Mouse (Mus musculus): ENCODE data around the gene Ccdc27. TPM values are rescaled to one million over a fixed set of nuclear protein-coding genes. Genes with fewer than 3 reads are reported as not detected.
A peak's percentile ranks its signal among the peaks of the same experiment; 100 is the strongest.

The Ccdc27 gene
- polyA plus RNA-seq, 1 experiment from 2014 or later: not detected

- Histone ChIP-seq H3K9me3 (no peaks in the 10 kb centered on the region), H3K27ac (replicated peaks) (no peak overlapping the region), H3K36me3 (peaks cover 19% of the 10 kb centered on the region), H3K4me1 (replicated peaks) (peaks cover 27% of the 10 kb centered on the region), H3K4me3 (peak overlapping the region; percentile 36; the same call in 1 of the 2 replicates), H3K27me3 (peaks cover 5% of the 10 kb centered on the region; the same call in 1 of the 2 replicates), H3K9ac (0 out of 2 replicates have a peak overlapping the region, but pooled peaks have one; percentile 24), H3K4me2 (peak overlapping the region; percentile 54)
- WGBS: 34% methylated on average over 17 of the region's 17 CpGs
- no peak for ATAC-seq (ENCODE audit: low FRiP score, low read depth)
Measured at GRCm38 (mm10) chr4:154024729-154025521, 17.6 kb downstream of the Ccdc27 start.

DNA sequence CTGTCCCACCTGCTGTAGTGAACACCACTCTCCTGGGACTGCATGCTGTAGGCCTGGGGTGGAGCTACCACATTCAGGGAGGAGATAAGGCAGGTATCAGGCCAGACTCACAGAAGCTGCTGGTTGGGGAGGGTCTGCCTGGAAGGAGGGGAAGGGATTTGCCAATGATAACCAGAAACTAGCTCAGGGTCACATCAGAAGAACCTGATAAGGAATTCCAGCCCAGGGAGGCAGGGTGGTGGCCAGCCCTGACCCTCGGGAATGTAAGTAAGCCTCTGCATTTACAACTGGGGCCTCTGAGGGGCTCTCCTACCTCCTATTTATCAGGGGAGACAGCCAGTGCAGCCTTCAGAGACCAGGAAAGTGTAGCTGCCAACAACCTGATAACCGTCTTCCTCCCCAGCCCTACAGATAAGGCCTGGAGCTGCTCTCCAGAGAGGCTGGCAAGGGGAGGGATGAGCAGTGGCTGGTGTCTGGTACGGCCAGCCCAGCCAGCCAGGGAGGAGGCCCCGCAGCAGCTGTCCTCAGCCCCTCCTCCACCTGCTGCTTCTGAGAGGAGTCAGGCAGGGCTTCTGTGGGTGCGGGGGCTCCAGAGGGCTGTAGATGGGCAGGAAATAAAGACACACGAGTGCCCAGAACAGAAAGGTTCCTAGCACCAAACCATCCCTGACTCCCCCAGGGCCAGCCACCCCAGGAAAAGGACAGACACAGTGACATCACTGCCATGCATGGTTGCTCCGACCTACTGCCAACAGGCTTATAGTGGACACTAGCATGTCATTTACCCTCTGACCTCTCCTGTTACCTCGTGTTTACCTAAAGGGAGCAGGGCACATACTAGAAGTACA lies 18.5 kb downstream of the Ccdc27 start:
- Histone ChIP-seq H3K4me3 (no peak overlapping the region), H3K4me1 (replicated peaks) (peaks cover 27% of the 10 kb centered on the region), H3K36me3 (peaks cover 29% of the 10 kb centered on the region), H3K27ac (replicated peaks) (no peak overlapping the region), H3K9ac (no peak overlapping the region), H3K4me2 (no peak overlapping the region), H3K27me3 (peaks cover 5% of the 10 kb centered on the region; the same call in 1 of the 2 replicates), H3K9me3 (no peaks in the 10 kb centered on the region)
- ATAC-seq (ENCODE audit: low FRiP score, low read depth): no peak
- WGBS: 27% methylated on average over 8 of the region's 8 CpGs

GRCm38 (mm10) chr4:154022844-154023243 lies 19.6 kb downstream of the Ccdc27 start:
- Histone ChIP-seq H3K4me1 (replicated peaks) (peaks cover 27% of the 10 kb centered on the region), H3K4me3 (no peak overlapping the region), H3K27ac (replicated peaks) (no peak overlapping the region), H3K4me2 (no peak overlapping the region), H3K27me3 (peaks cover 5% of the 10 kb centered on the region; the same call in 1 of the 2 replicates), H3K36me3 (peaks cover 40% of the 10 kb centered on the region), H3K9me3 (no peaks in the 10 kb centered on the region), H3K9ac (no peak overlapping the region)
- 23% methylated on average over 4 of the region's 4 CpGs for WGBS
- ATAC-seq (ENCODE audit: low FRiP score, low read depth): no peak

- no peak overlapping the region for H3K27ac ChIP-seq (replicated peaks)
Measured at GRCm38 (mm10) chr4:154022407-154022806, 20.1 kb downstream of the Ccdc27 start.

DNA sequence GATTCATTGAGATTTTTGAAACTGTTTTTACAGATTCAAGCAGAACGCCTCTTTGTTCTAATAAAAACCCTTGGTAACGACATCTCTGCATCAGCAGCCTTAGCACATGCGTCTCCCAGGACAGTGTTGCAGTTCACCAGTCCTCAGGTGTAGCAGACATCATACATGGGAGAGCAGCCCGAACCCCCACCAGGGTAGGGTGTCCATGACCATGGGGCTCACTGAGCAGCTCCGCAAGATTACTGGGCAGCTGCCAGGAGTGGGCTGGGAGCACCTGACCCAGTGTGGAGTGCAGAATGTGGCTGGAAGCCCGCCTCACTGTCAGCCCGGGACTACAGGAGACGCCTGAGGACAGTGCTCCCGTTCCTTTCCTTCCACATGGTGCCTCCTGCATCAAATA lies 21.0 kb downstream of the Ccdc27 start:
- Histone ChIP-seq H3K9ac (no peak overlapping the region), H3K9me3 (no peaks in the 10 kb centered on the region), H3K4me3 (no peak overlapping the region), H3K4me2 (no peak overlapping the region), H3K36me3 (peaks cover 53% of the 10 kb centered on the region), H3K27me3 (peaks cover 5% of the 10 kb centered on the region; the same call in 1 of the 2 replicates), H3K4me1 (replicated peaks) (peaks cover 27% of the 10 kb centered on the region), H3K27ac (replicated peaks) (no peak overlapping the region)
- ATAC-seq (ENCODE audit: low FRiP score, low read depth): no peak
- 94% methylated on average over 9 of the region's 9 CpGs for WGBS

More at GRCm38 (mm10) chr4:154022407-154022806, 20.1 kb downstream of the Ccdc27 start:
- peaks cover 27% of the 10 kb centered on the region for H3K4me1 ChIP-seq (replicated peaks)
- no peaks in the 10 kb centered on the region for H3K9me3 ChIP-seq
- H3K4me3 ChIP-seq: no peak overlapping the region
- H3K36me3 ChIP-seq: peaks cover 43% of the 10 kb centered on the region
- H3K9ac ChIP-seq: no peak overlapping the region
- WGBS: 79% methylated on average over 4 of the region's 4 CpGs
- H3K27me3 ChIP-seq: peaks cover 5% of the 10 kb centered on the region; the same call in 1 of the 2 replicates
- no peak overlapping the region for H3K4me2 ChIP-seq
- ATAC-seq (ENCODE audit: low FRiP score, low read depth): 0 out of 2 replicates have a peak, but pooled peaks have one; percentile 11

- no peak overlapping the region for H3K27ac ChIP-seq (replicated peaks)
Measured at GRCm38 (mm10) chr4:154019571-154019970, 22.9 kb downstream of the Ccdc27 start.

GRCm38 (mm10) chr4:154015476-154015875 lies 27.0 kb downstream of the Ccdc27 start:
- WGBS: 93% methylated on average over 11 of the region's 11 CpGs
- ATAC-seq (ENCODE audit: low FRiP score, low read depth): no peak
- H3K27ac ChIP-seq (replicated peaks): no peak overlapping the region
- H3K4me2 ChIP-seq: no peak overlapping the region
- no peak overlapping the region for H3K9ac ChIP-seq
- no peak overlapping the region for H3K4me3 ChIP-seq
- H3K36me3 ChIP-seq: peaks cover 47% of the 10 kb centered on the region
- no peaks in the 10 kb centered on the region for H3K27me3 ChIP-seq
- peaks cover 26% of the 10 kb centered on the region for H3K4me1 ChIP-seq (replicated peaks)
- no peaks in the 10 kb centered on the region for H3K9me3 ChIP-seq

More at GRCm38 (mm10) chr4:154019571-154019970, 22.9 kb downstream of the Ccdc27 start:
- WGBS: 68% methylated on average over 7 of the region's 7 CpGs
- H3K4me2 ChIP-seq: no peak overlapping the region
- H3K9me3 ChIP-seq: no peaks in the 10 kb centered on the region
- no peak overlapping the region for H3K4me3 ChIP-seq
- peaks cover 5% of the 10 kb centered on the region; the same call in 1 of the 2 replicates for H3K27me3 ChIP-seq
- H3K9ac ChIP-seq: no peak overlapping the region
- peaks cover 60% of the 10 kb centered on the region for H3K36me3 ChIP-seq
- H3K4me1 ChIP-seq (replicated peaks): peaks cover 9% of the 10 kb centered on the region; the same call in 1 of the 2 replicates
- ATAC-seq (ENCODE audit: low FRiP score, low read depth): no peak

DNA sequence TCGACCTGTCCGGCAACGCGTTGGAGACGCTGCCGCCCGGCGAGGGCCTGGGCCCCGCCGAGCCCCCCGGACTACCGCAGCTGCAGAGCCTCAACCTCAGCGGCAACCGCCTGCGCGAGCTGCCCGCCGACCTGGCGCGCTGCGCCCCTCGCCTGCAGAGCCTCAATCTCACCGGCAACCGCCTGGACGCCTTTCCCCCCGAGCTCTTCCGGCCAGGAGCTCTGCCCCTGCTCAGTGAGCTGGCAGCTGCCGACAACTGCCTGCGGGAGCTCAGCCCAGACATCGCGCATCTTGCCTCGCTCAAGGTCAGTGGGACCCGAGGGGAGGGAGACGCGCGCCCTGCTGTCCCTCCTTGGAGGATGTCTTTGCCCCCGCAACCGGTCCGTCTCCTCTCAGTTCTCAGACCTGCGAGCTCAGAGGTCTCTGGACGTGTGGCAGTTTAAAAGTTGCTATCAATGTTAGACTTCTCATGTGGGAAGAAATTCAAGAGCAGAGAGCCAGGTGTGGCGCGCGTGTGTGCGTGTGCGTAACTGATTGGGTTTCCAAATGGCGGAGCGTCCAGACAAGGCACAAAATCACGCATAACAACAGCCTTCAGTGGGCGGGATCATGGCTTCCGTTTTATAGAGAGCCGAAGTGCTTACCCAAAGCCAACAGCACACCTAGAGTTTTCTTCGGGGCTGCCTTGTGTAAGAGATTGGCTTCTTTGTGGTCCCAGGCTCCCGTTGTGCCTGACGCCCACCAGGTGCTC lies 30.2 kb downstream of the Ccdc27 start:
- Histone ChIP-seq H3K27ac (replicated peaks) (peak overlapping the region; percentile 76), H3K36me3 (peaks cover 17% of the 10 kb centered on the region; the same call in 1 of the 2 replicates), H3K27me3 (no peaks in the 10 kb centered on the region), H3K9ac (peak overlapping the region; percentile 93), H3K9me3 (no peaks in the 10 kb centered on the region), H3K4me1 (replicated peaks) (peaks cover 26% of the 10 kb centered on the region), H3K4me2 (peak overlapping the region; percentile 99), H3K4me3 (peak overlapping the region; percentile 97)
- 3% methylated on average over 55 of the region's 55 CpGs for WGBS
- no peak for ATAC-seq (ENCODE audit: low FRiP score, low read depth)

DNA sequence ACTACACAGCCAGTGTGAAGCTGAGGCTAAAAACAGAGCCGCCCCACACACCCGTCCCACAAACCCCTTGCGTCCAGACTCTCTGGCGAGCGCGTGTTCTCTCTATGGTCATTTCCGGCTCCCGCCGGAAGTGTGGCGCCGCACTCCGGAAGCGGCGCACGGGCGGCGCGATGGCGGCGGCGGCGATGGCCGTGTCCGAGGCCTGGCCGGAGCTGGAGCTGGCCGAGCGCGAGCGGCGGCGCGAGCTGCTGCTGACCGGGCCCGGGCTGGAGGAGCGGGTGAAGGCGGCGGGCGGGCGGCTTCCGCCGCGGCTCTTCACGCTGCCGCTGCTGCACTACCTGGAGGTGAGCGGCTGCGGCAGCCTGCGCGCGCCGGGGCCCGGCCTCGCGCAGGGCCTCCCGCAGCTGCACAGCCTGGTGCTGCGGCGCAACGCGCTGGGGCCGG lies 30.8 kb downstream of the Ccdc27 start, which contains the start of gene Lrrc47:
Gene Lrrc47, plus strand, starts transcription at position 86 of the 444 bp plus-strand sequence.
- peak; percentile 95 for ATAC-seq (ENCODE audit: low FRiP score, low read depth)
- Histone ChIP-seq H3K4me1 (replicated peaks) (peaks cover 26% of the 10 kb centered on the region), H3K36me3 (peaks cover 16% of the 10 kb centered on the region), H3K27me3 (no peaks in the 10 kb centered on the region), H3K4me3 (peak within 1 kb of the TSS; percentile 97), H3K27ac (replicated peaks) (peak within 1 kb of the TSS; percentile 76), H3K9ac (peak within 1 kb of the TSS; percentile 93), H3K9me3 (no peaks in the 10 kb centered on the region), H3K4me2 (peak within 1 kb of the TSS; percentile 99)
- under 1% methylated on average over 58 of the region's 59 CpGs for WGBS

- no peaks in the 10 kb centered on the region for H3K9me3 ChIP-seq
- WGBS: 25% methylated on average over 13 of the region's 13 CpGs
- H3K27ac ChIP-seq (replicated peaks): peak overlapping the region; percentile 76
- H3K4me2 ChIP-seq: peak overlapping the region; percentile 99
- H3K4me1 ChIP-seq (replicated peaks): peaks cover 26% of the 10 kb centered on the region
- H3K9ac ChIP-seq: peak overlapping the region; percentile 93
- H3K4me3 ChIP-seq: peak overlapping the region; percentile 97
- no peaks in the 10 kb centered on the region for H3K27me3 ChIP-seq
- peak; percentile 72 for ATAC-seq (ENCODE audit: low FRiP score, low read depth)
- H3K36me3 ChIP-seq: peaks cover 13% of the 10 kb centered on the region
Measured at GRCm38 (mm10) chr4:154010907-154011645, 31.4 kb downstream of the Ccdc27 start.

All from hindbrain, embryonic 15.5 days (tissue).